Mouse (Mus musculus) stomach, embryonic 16.5 days (tissue): ENCODE results near the gene Foxd2. TPM values are rescaled to one million over a fixed set of nuclear protein-coding genes. Genes with fewer than 3 reads are reported as not detected.
A peak's percentile ranks its signal among the peaks of the same experiment; 100 is the strongest.

Experiments
- ATAC-seq: fragments of 200-750 bp; cut with Nextera tagmentation; 2 replicates; pipeline ENCODE4 v1.8.0; 2017; ENCODE audit warnings: moderate number of reproducible peaks, moderate TSS enrichment; ENCODE audit not compliant: insufficient read depth, low FRiP score
- H3K27ac ChIP-seq: fragments of 300-500 bp; sonication (generic); 2 replicates; pipeline ENCODE4 v1.5.1; 2014; ENCODE audit warnings: low read length
- H3K27me3 ChIP-seq: fragments of 300-500 bp; sonication (generic); 2 replicates; pipeline ENCODE4 v1.6.1; 2014; ENCODE audit warnings: low read length, control low read depth, mixed read lengths; ENCODE audit not compliant: control insufficient read depth, insufficient read depth
- H3K36me3 ChIP-seq: fragments of 300-500 bp; sonication (generic); 2 replicates; pipeline ENCODE4 v1.6.1; 2014; ENCODE audit warnings: low read length; ENCODE audit not compliant: control insufficient read depth, insufficient read depth
- H3K4me1 ChIP-seq: fragments of 300-500 bp; sonication (generic); 2 replicates; pipeline ENCODE4 v1.6.1; 2014; ENCODE audit warnings: low read length, control low read depth, mixed read lengths; ENCODE audit not compliant: control insufficient read depth, insufficient read depth
- H3K4me2 ChIP-seq: fragments of 300-500 bp; sonication (generic); 2 replicates; pipeline ENCODE4 v1.6.1; 2014; ENCODE audit warnings: low read depth, low read length, mixed read lengths
- H3K4me3 ChIP-seq: fragments of 300-500 bp; sonication (generic); replicated peaks from 2 replicates; pipeline ENCODE4 v1.5.1; 2014; ENCODE audit warnings: mild to moderate bottlenecking, low read length
- H3K9ac ChIP-seq: fragments of 300-500 bp; sonication (generic); 2 replicates; pipeline ENCODE4 v1.6.1; 2014; ENCODE audit warnings: low read length
- H3K9me3 ChIP-seq: fragments of 300-500 bp; sonication (generic); replicated peaks from 2 replicates; pipeline ENCODE4 v1.6.1; 2016; ENCODE audit warnings: low read length, control low read depth; ENCODE audit not compliant: control insufficient read depth
- WGBS: fragments of 180-500 bp; shearing (Covaris S2); extraction: QIAGEN DNeasy Blood & Tissue Kit; methylation state at CpG from one replicate; pipeline ENCODE4 v1.1.7; 2014; 5-methylcytosine and 5-hydroxymethylcytosine counted together
- polyA plus RNA-seq: library from polyadenylated mRNA; unstranded; fragments of >200 nt; fragmentation: Nextera tagmentation; extraction: Ambion mirVana; gene quantifications from 2 replicates; pipeline ENCODE4 v1.2.1, GENCODE M21; 2015

The Foxd2 gene
- polyA plus RNA-seq, 1 experiment from 2014 or later: not detected

DNA sequence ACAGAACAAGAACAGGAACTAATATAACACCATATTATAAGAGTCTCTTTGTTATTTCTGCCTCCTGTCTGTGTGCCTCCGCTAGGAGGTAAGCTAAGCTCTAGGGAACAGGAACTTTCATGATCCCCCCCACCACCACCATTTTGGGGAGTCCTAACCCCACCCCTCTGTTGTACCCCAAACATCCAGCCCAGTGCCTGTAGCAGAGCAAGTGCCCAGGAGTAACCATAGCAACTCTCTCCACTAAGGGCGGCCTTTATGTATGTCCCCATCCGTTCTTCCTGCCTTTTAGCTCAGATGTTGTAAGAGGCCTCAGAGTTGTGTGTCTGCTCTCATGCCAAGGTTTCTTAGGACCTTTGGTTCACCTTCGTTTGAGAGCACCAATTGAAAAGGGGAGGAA, 33.4 kb upstream of the Foxd2 start:
- no peak for ATAC-seq
- WGBS: 52% methylated on average over 4 of the region's 4 CpGs
- no peak overlapping the region for H3K27ac ChIP-seq
- H3K4me3 ChIP-seq: no peak overlapping the region
- H3K36me3 ChIP-seq: no peaks in the 10 kb centered on the region
- no peak overlapping the region for H3K4me2 ChIP-seq
- H3K4me1 ChIP-seq: no peaks in the 10 kb centered on the region
- H3K9ac ChIP-seq: no peak overlapping the region
- no peaks in the 10 kb centered on the region for H3K9me3 ChIP-seq
- H3K27me3 ChIP-seq: peaks cover 11% of the 10 kb centered on the region

DNA sequence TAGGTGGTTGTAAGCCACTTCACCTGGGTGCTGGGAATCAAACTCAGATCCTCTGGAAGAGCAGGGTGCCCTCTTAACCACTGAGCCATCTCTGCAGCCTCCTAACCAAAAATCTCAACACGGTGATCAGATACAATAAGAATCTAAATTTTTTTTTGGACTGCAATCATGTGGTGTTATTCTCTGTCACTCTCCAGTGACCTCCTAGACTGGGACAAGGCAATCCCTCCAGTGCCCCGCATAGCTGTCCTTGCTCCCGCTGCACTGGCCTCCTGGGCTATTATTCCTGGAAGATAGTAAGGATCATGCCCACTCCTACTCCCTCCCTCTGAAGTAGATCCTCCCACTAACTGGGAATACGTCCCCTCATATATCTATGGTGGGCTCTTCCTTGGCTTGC, 32.6 kb upstream of the Foxd2 start:
- ATAC-seq: no peak
- no peak overlapping the region for H3K4me3 ChIP-seq
- peaks cover 9% of the 10 kb centered on the region for H3K27me3 ChIP-seq
- no peaks in the 10 kb centered on the region for H3K4me1 ChIP-seq
- H3K36me3 ChIP-seq: no peaks in the 10 kb centered on the region
- H3K27ac ChIP-seq: no peak overlapping the region
- H3K9me3 ChIP-seq: no peaks in the 10 kb centered on the region
- no peak overlapping the region for H3K9ac ChIP-seq
- no peak overlapping the region for H3K4me2 ChIP-seq
- 80% methylated on average over 4 of the region's 4 CpGs for WGBS

DNA sequence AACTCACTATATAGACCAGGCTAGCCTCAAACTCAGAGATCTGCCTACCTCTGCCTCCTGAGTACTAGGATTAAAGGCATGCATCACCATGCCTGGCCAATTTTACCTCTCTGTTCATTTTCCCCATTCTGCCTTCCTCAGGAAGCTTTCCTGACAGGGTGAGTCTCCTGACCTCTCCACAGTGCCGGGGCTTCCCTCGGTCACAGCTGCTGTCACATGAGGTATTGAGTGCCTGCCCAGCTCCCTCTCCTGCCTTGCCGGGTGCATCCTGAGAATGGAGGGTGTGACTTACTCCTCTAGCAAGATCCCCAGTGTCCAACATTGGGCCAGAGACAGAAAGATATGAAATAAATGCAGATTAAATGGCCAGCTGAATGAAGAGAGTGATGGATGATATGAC, 29.6 kb upstream of the Foxd2 start:
- Histone ChIP-seq H3K4me3 (no peak overlapping the region), H3K9ac (no peak overlapping the region), H3K27ac (no peak overlapping the region), H3K4me2 (no peak overlapping the region), H3K27me3 (peaks cover 4% of the 10 kb centered on the region; the same call in 1 of the 2 replicates), H3K36me3 (no peaks in the 10 kb centered on the region), H3K9me3 (no peaks in the 10 kb centered on the region), H3K4me1 (no peaks in the 10 kb centered on the region)
- 48% methylated on average over 3 of the region's 3 CpGs for WGBS
- no peak for ATAC-seq

DNA sequence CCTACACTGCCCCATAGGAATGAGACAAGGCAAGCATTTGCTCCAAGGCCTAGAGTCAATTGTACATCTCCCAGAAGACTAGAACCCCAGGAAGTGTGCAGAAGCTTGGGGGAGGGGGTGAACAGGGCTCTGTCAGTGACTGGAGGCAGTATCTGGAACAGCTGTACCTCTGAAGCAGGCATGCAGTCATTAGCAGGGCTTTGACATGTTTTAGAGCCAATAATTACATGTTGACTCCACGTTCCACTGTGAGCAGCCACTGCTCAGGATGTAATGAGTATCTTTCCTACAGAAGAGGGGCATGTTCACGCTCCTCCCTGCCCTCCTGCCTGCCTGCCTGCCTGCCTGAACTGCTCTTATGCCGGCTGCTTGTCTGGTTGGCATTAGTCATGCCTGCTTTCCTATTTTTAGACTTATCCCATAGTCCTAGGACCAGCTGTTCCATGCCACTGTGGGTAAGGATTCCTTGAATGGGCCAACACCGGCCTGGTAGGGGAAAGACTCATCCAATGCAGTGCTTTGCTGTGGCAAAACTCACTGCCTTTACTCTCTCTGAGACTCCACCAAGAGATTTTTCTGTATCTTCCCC, 28.9 kb upstream of the Foxd2 start:
- no peaks in the 10 kb centered on the region for H3K36me3 ChIP-seq
- WGBS: 65% methylated on average over 4 of the region's 4 CpGs
- no peaks in the 10 kb centered on the region for H3K9me3 ChIP-seq
- H3K9ac ChIP-seq: no peak overlapping the region
- ATAC-seq: no peak
- H3K27me3 ChIP-seq: peaks cover 4% of the 10 kb centered on the region; the same call in 1 of the 2 replicates
- H3K27ac ChIP-seq: no peak overlapping the region
- H3K4me2 ChIP-seq: no peak overlapping the region
- H3K4me3 ChIP-seq: no peak overlapping the region
- no peaks in the 10 kb centered on the region for H3K4me1 ChIP-seq

DNA sequence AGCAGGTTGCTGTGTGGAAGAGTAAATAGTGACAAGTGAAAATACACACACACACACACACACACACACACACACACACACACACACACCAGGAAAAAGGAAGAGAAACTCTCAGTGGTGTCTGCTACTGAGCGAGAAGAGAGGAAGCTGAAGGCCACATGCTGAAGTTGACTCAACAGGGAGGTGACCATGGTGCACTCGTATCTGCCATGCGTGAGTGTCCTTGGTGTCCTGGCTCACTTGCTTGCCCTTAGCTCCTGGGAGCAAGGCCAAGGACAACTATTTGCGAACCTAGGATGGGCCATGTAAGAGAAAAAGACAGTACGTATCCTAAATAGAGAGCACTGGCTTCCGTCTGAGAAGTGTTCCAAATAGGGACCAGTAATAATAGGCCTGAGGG, 25.5 kb upstream of the Foxd2 start:
- no peak overlapping the region for H3K9ac ChIP-seq
- H3K9me3 ChIP-seq: no peaks in the 10 kb centered on the region
- ATAC-seq: no peak
- H3K4me3 ChIP-seq: no peak overlapping the region
- 87% methylated on average over 6 of the region's 6 CpGs for WGBS
- H3K4me1 ChIP-seq: no peaks in the 10 kb centered on the region
- H3K27me3 ChIP-seq: peaks cover 16% of the 10 kb centered on the region
- H3K4me2 ChIP-seq: no peak overlapping the region
- H3K36me3 ChIP-seq: no peaks in the 10 kb centered on the region
- H3K27ac ChIP-seq: no peak overlapping the region

DNA sequence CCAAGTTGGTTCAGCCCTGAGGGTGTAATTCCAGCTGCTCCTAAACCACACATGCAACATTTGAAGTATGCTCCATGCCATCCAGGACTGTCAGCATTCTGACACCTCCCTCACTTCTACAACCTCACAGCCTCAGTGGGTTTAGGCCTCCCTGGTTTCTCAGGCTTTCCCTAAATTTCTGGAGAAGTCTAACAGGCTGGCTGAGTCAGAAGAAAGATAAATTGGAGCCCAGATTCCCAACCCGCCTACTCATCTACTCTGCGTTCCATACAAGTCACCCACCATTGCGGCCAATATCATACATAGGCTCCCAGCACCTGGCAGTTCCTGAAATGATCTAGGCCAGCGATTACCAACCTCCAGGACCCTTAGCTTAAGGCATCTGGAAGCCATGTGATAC, 24.1 kb upstream of the Foxd2 start:
- Histone ChIP-seq H3K27me3 (peaks cover 22% of the 10 kb centered on the region), H3K9ac (no peak overlapping the region), H3K4me1 (no peaks in the 10 kb centered on the region), H3K4me3 (no peak overlapping the region), H3K36me3 (no peaks in the 10 kb centered on the region), H3K27ac (no peak overlapping the region), H3K4me2 (no peak overlapping the region), H3K9me3 (no peaks in the 10 kb centered on the region)
- no peak for ATAC-seq
- 87% methylated on average over 4 of the region's 4 CpGs for WGBS

DNA sequence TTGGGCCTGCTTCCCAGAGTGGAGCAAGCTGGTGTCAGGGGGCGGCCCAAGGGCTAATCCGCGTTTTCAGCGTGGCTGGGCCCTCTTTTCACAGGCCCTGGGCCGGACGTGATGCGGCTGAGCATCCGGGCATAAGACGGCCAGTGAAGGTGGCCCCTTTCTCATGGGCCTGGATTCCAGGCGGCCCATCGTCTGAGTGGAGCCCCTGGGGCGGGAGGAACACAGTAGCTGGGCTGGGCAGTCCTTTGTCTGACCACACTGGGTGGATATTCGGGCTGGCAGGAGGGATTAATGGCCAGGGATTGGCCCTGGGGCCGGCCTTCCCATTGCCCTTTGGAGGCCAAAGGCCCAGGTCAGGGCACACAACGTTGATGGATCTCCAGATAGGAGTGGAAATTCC, 20.5 kb upstream of the Foxd2 start:
- Histone ChIP-seq H3K27me3 (peaks cover 58% of the 10 kb centered on the region), H3K4me2 (no peak overlapping the region), H3K4me1 (0 out of 2 replicates have a peak, but pooled peaks cover 10% of the 10 kb centered on the region), H3K9ac (no peak overlapping the region), H3K4me3 (no peak overlapping the region), H3K36me3 (no peaks in the 10 kb centered on the region), H3K27ac (no peak overlapping the region), H3K9me3 (no peaks in the 10 kb centered on the region)
- no peak for ATAC-seq
- 46% methylated on average over 15 of the region's 15 CpGs for WGBS

DNA sequence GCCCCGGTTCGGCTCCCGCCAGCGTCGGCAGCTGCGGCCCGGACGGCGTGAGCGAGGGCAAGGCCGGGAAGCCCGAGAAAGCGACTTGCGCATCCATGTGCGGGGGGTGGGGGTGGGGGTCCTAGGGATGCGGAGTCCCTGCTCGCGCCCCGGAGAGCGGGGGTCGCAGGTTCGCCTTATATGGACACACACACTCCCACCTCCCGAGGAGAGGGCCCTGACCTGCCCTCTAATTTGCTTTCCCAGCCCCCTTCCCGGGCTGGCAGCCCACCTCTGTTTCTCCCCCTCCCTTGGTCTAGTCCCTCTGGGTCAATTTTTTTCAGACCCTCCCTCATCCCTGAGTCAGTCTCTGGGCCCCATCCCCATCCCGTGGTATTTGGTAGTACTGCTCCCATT, 17.2 kb upstream of the Foxd2 start, which contains the start of gene Foxe3:
Gene Foxe3, minus strand, starts transcription at position 97 of the 396 bp plus-strand sequence.
- Histone ChIP-seq H3K9me3 (no peaks in the 10 kb centered on the region), H3K4me3 (peak within 1 kb of the TSS; percentile 47), H3K27ac (no peak within 1 kb of the TSS), H3K4me2 (peak within 1 kb of the TSS; percentile 73), H3K4me1 (0 out of 2 replicates have a peak, but pooled peaks cover 10% of the 10 kb centered on the region), H3K36me3 (no peaks in the 10 kb centered on the region), H3K9ac (peak within 1 kb of the TSS; percentile 16; the same call in 1 of the 2 replicates), H3K27me3 (peaks cover 80% of the 10 kb centered on the region)
- no peak for ATAC-seq
- WGBS: 2% methylated on average over 25 of the region's 25 CpGs

DNA sequence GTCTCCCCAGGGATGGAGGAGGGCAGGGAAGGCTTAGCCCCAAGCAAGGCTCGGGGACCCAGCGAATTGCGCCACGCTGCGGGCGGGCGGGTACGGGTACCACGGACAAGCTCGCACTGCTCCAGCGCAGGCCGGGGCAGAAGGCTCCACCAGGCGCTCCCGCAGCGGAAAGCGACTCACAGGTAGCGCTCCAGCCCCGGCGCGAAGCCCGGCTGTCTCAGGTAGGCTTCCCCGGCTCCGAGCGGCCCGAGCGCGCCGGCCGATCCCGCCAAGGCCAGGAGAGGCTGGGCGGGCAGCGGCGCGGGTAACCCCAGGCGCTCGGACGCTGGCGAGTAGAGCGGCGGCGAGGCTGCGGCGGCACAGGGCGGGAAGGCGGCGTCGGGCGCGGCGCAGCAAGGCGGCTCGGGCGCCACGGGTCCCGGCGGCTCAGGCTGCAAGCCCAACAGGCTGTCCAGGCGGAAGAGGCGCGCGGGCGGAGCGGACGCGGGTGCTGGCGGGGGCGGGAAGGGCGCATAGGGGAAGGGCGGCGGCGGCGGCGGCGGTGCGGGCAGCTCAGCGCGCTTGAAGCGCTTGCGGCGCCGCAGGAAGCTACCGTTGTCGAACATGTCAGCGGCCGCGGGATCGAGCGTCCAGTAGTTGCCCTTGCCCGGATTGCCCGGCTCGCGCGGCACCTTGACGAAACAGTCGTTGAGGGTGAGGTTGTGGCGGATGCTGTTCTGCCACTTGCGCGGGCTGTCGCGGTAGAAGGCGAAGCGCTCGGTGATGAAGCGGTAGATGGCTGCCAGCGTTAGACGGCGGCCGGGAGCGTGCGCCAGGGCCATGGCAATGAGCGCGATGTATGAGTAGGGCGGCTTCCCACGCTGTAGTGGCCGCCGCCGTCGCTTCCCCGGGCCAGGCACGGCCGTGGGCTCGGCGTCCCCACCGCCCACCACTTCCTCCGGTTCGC, 16.6 kb upstream of the Foxd2 start:
- no peaks in the 10 kb centered on the region for H3K36me3 ChIP-seq
- peaks cover 75% of the 10 kb centered on the region for H3K27me3 ChIP-seq
- H3K9ac ChIP-seq: peak overlapping the region; percentile 16; the same call in 1 of the 2 replicates
- H3K4me1 ChIP-seq: 0 out of 2 replicates have a peak, but pooled peaks cover 10% of the 10 kb centered on the region
- H3K27ac ChIP-seq: no peak overlapping the region
- WGBS: under 1% methylated on average over 111 of the region's 125 CpGs
- peak overlapping the region; percentile 47 for H3K4me3 ChIP-seq
- ATAC-seq: peak; percentile 53; the same call in 1 of the 2 replicates
- H3K9me3 ChIP-seq: no peaks in the 10 kb centered on the region
- H3K4me2 ChIP-seq: peak overlapping the region; percentile 73
